Mouse (Mus musculus) heart, adult 2 months (tissue): ENCODE data around the gene Stk11. TPM values are rescaled to one million over a fixed set of nuclear protein-coding genes. Genes with fewer than 3 reads are reported as not detected.

Experiments
- DNase-seq, 2 experiments: peaks; one replicate each; pipeline ENCODE4 v3.0.0; 2021
- H3K27ac ChIP-seq: fragments of 200-600 bp; 2 replicates; pipeline ENCODE4 v1.8.1; 2022
- H3K27me3 ChIP-seq: fragments of 200-500 bp; 2 replicates; pipeline ENCODE4 v1.6.1; 2012; ENCODE audit warnings: mild to moderate bottlenecking, low read length, inconsistent platforms, mixed read lengths; ENCODE audit not compliant: control insufficient read depth, insufficient read depth
- H3K36me3 ChIP-seq: fragments of 200-500 bp; 2 replicates; pipeline ENCODE4 v1.6.1; 2012; ENCODE audit warnings: low read length, inconsistent platforms; ENCODE audit not compliant: control insufficient read depth, insufficient read depth
- H3K4me1 ChIP-seq: fragments of 200-500 bp; 2 replicates; pipeline ENCODE4 v1.6.1; 2011; ENCODE audit warnings: low read length; ENCODE audit not compliant: control insufficient read depth, insufficient read depth
- H3K4me3 ChIP-seq: fragments of 200-600 bp; 2 replicates; pipeline ENCODE4 v1.8.1; 2022
- H3K79me2 ChIP-seq: fragments of 200-500 bp; replicated peaks from 2 replicates; pipeline ENCODE4 v1.6.1; 2012; ENCODE audit warnings: mild to moderate bottlenecking, inconsistent platforms, low read length, moderate library complexity, mixed read lengths; ENCODE audit not compliant: control insufficient read depth, insufficient read depth
- H3K9ac ChIP-seq: fragments of 200-500 bp; 2 replicates; pipeline ENCODE4 v1.6.1; 2012; ENCODE audit warnings: low read depth, mild to moderate bottlenecking, control low read depth, inconsistent platforms, low read length, mixed read lengths
- CTCF ChIP-seq: fragments of 200-600 bp; IDR thresholded peaks from 2 replicates; pipeline ENCODE4 v1.8.1; 2022; ENCODE audit warnings: antibody characterized with exemption, mild to moderate bottlenecking, moderate library complexity
- EP300 ChIP-seq: fragments of 200-500 bp; IDR thresholded peaks from 2 replicates; pipeline ENCODE4 v1.6.1; 2011; ENCODE audit warnings: low read depth, low read length, control low read depth; ENCODE audit not compliant: insufficient read depth
- POLR2A ChIP-seq: fragments of 200-500 bp; IDR thresholded peaks from 2 replicates; pipeline ENCODE4 v1.6.1; 2011; ENCODE audit warnings: mild to moderate bottlenecking, low read depth, low read length, control low read depth; ENCODE audit not compliant: insufficient read depth
- WGBS: fragments of 180-500 bp; shearing (Covaris S2); methylation state at CpG from one replicate; pipeline ENCODE4 v1.1.7; 2018; 5-methylcytosine and 5-hydroxymethylcytosine counted together
- intact Hi-C: fragments of 180-260 bp; cut with DNase I; formaldehyde crosslinking; loops from one replicate; pipeline ENCODE4 v1.15.1; 2025
- polyA plus RNA-seq: library from polyadenylated mRNA; depleted of rRNA; stranded (reverse); fragments of >200 nt; gene quantifications from 2 replicates; pipeline ENCODE4 v1.2.3, GENCODE M21; 2012
- total RNA-seq, 2 experiments: library from RNA; stranded (reverse); gene quantifications; 2 replicates each; pipeline ENCODE4 v1.2.3; 2021

Stk11 gene
- total and polyA plus RNA-seq, 3 experiments, result 127 to 161 (median 140) TPM

GRCm38 (mm10) chr10:80097275-80097674 is 18.3 kb upstream of the Stk11 start:
- no peak overlapping the region for H3K27ac ChIP-seq
- no peak overlapping the region for H3K4me3 ChIP-seq
- 16% methylated on average over 7 of the region's 7 CpGs for WGBS
- no peaks in the 10 kb centered on the region for H3K27me3 ChIP-seq
- H3K4me1 ChIP-seq, result peaks cover 35% of the 10 kb centered on the region
- intact Hi-C loops, result no loop called here
- TF ChIP-seq EP300 (no peak), CTCF (no peak), POLR2A (no peak)
- peaks cover 25% of the 10 kb centered on the region for H3K79me2 ChIP-seq
- H3K36me3 ChIP-seq, result no peaks in the 10 kb centered on the region
- no peak for DNase-seq
- no peak overlapping the region for H3K9ac ChIP-seq

- intact Hi-C loops, result no loop called here
- H3K4me1 ChIP-seq, result peaks cover 35% of the 10 kb centered on the region
- no peak for TF ChIP-seq POLR2A
- no peak for TF ChIP-seq EP300
- TF ChIP-seq CTCF, result no peak
- H3K9ac ChIP-seq, result no peak overlapping the region
- peaks cover 23% of the 10 kb centered on the region for H3K79me2 ChIP-seq
- H3K27ac ChIP-seq, result no peak overlapping the region
- H3K27me3 ChIP-seq, result no peaks in the 10 kb centered on the region
- 68% methylated on average over 5 of the region's 5 CpGs for WGBS
- no peaks in the 10 kb centered on the region for H3K36me3 ChIP-seq
- no peak for DNase-seq
- H3K4me3 ChIP-seq, result no peak overlapping the region
Measured at GRCm38 (mm10) chr10:80098630-80099029, 17.0 kb upstream of the Stk11 start.

GRCm38 (mm10) chr10:80100982-80101381 is 14.6 kb upstream of the Stk11 start:
- peaks cover 16% of the 10 kb centered on the region for H3K79me2 ChIP-seq
- intact Hi-C loops, result no loop called here
- peak overlapping the region; percentile 83; the same call in 1 of the 2 replicates for H3K4me3 ChIP-seq
- DNase-seq, result peak in 1 of 2 experiments; percentile 56
- peak overlapping the region; percentile 31 for H3K27ac ChIP-seq
- H3K9ac ChIP-seq, result peak overlapping the region; percentile 56
- TF ChIP-seq CTCF (no peak), EP300 (no peak), POLR2A (no peak)
- no peaks in the 10 kb centered on the region for H3K27me3 ChIP-seq
- 31% methylated on average over 11 of the region's 11 CpGs for WGBS
- H3K4me1 ChIP-seq, result peaks cover 23% of the 10 kb centered on the region
- no peaks in the 10 kb centered on the region for H3K36me3 ChIP-seq

GRCm38 (mm10) chr10:80102216-80102915 is 13.2 kb upstream of the Stk11 start:
- peak overlapping the region; percentile 95 for H3K27ac ChIP-seq
- H3K4me3 ChIP-seq, result peak overlapping the region; percentile 83
- no peaks in the 10 kb centered on the region for H3K27me3 ChIP-seq
- peak overlapping the region; percentile 98 for H3K9ac ChIP-seq
- TF ChIP-seq POLR2A, result peak; percentile 69; the same call in 1 of the 2 replicates
- no peak for TF ChIP-seq EP300
- no peaks in the 10 kb centered on the region for H3K36me3 ChIP-seq
- peak; percentile 92 to 95 for DNase-seq
- peaks cover 19% of the 10 kb centered on the region for H3K4me1 ChIP-seq
- WGBS, result under 1% methylated on average over 59 of the region's 59 CpGs
- peaks cover 13% of the 10 kb centered on the region for H3K79me2 ChIP-seq
- intact Hi-C loops, result no loop called here

- no peak for DNase-seq
- intact Hi-C loops, result no loop called here
- no peaks in the 10 kb centered on the region for H3K36me3 ChIP-seq
- peaks cover 13% of the 10 kb centered on the region for H3K79me2 ChIP-seq
- H3K4me1 ChIP-seq, result peaks cover 16% of the 10 kb centered on the region
- no peak overlapping the region for H3K9ac ChIP-seq
- H3K4me3 ChIP-seq, result no peak overlapping the region
- TF ChIP-seq EP300, result no peak
- TF ChIP-seq POLR2A, result no peak
- no peak for TF ChIP-seq CTCF
- no peaks in the 10 kb centered on the region for H3K27me3 ChIP-seq
- peak overlapping the region; percentile 95 for H3K27ac ChIP-seq
- 76% methylated on average over 2 of the region's 2 CpGs for whole genome bisulfite sequencing
Measured at GRCm38 (mm10) chr10:80103032-80103431, 12.6 kb upstream of the Stk11 start.

- Histone ChIP-seq H3K4me1 (peaks cover 14% of the 10 kb centered on the region), H3K9ac (no peak overlapping the region), H3K27ac (no peak overlapping the region), H3K27me3 (no peaks in the 10 kb centered on the region), H3K36me3 (no peaks in the 10 kb centered on the region), H3K4me3 (no peak overlapping the region), H3K79me2 (peaks cover 13% of the 10 kb centered on the region)
- TF ChIP-seq EP300 (no peak), CTCF (no peak), POLR2A (no peak)
- no peak for DNase-seq
- intact Hi-C loops, result no loop called here
- 35% methylated on average over 3 of the region's 3 CpGs for WGBS
Measured at GRCm38 (mm10) chr10:80104181-80104580, 11.4 kb upstream of the Stk11 start.
